Mouse (Mus musculus) telencephalon, adult 2 months (tissue): ENCODE data around the gene Crim1.

ENCODE experiments used
- DNase-seq: peaks from one replicate; pipeline ENCODE4 v3.0.0-alpha.2; 2011; ENCODE audit warnings: low read depth, low spot score

The Crim1 gene

GRCm38 (mm10) chr17:78199626-78200560 lies at the start of gene Crim1:
Crim1 (plus strand) TSS chr17:78200248.
- DNase-seq: no peak

GRCm38 (mm10) chr17:78151479-78152282 lies 48.4 kb upstream of the Crim1 start:
- DNase-seq: no peak

GRCm38 (mm10) chr17:78163278-78163677 lies 36.8 kb upstream of the Crim1 start:
- DNase-seq: peak; percentile 36

- DNase-seq: no peak
These were observed 36.3 kb upstream of the Crim1 start for GRCm38 (mm10) chr17:78163724-78164236.

GRCm38 (mm10) chr17:78165855-78166254 lies 34.2 kb upstream of the Crim1 start:
- no peak for DNase-seq

- peak; percentile 33 for DNase-seq
These were observed 33.5 kb upstream of the Crim1 start for GRCm38 (mm10) chr17:78166566-78166965.

- DNase-seq: peak; percentile 43
These were observed 27.7 kb upstream of the Crim1 start for GRCm38 (mm10) chr17:78172371-78172770.

GRCm38 (mm10) chr17:78180766-78181165 lies 19.3 kb upstream of the Crim1 start:
- DNase-seq: no peak

- DNase-seq: no peak
These were observed 3.9 kb upstream of the Crim1 start for GRCm38 (mm10) chr17:78196184-78196583.

GRCm38 (mm10) chr17:78197111-78197510 lies 2.9 kb upstream of the Crim1 start:
- DNase-seq: no peak

- DNase-seq: no peak
These were observed 1.9 kb upstream of the Crim1 start for GRCm38 (mm10) chr17:78198140-78198539.

GRCm38 (mm10) chr17:78198820-78199219 lies 1.2 kb upstream of the Crim1 start:
- no peak for DNase-seq

- no peak for DNase-seq
These were observed 820 bp upstream of the Crim1 start for GRCm38 (mm10) chr17:78199231-78199625.

GRCm38 (mm10) chr17:78200561-78201220 lies 643 bp downstream of the Crim1 start:
- DNase-seq: no peak

GRCm38 (mm10) chr17:78201221-78202058 lies 1.4 kb downstream of the Crim1 start:
- no peak for DNase-seq

GRCm38 (mm10) chr17:78202221-78202620 lies 2.2 kb downstream of the Crim1 start:
- no peak for DNase-seq

- no peak for DNase-seq
These were observed 2.7 kb downstream of the Crim1 start for GRCm38 (mm10) chr17:78202756-78203155.

- no peak for DNase-seq
These were observed 3.4 kb downstream of the Crim1 start for GRCm38 (mm10) chr17:78203478-78203877.

GRCm38 (mm10) chr17:78206421-78206820 lies 6.4 kb downstream of the Crim1 start:
- DNase-seq: no peak

GRCm38 (mm10) chr17:78207246-78207645 lies 7.2 kb downstream of the Crim1 start:
- DNase-seq: no peak

- no peak for DNase-seq
These were observed 8.8 kb downstream of the Crim1 start for GRCm38 (mm10) chr17:78208805-78209204.
